Mouse (Mus musculus): ENCODE results near the gene Ap1s3. TPM values are rescaled to one million over a fixed set of nuclear protein-coding genes. Genes with fewer than 3 reads are reported as not detected.
"Not testable (repeated sequence)": the region's sequence is repeated elsewhere in the genome, so short reads cannot be mapped to it uniquely, and the experiment has no call there.

Ap1s3 gene
- polyA plus RNA-seq, 1 experiment from 2014 or later: 0.16 TPM

- no peak overlapping the region for H3K9ac ChIP-seq (ENCODE audit: low read depth, low read length)
- WGBS: 92% methylated on average over 5 of the region's 5 CpGs
- H3K9me3 ChIP-seq (replicated peaks; ENCODE audit: control insufficient read depth, low read length, poor library complexity, severe bottlenecking): no peaks in the 10 kb centered on the region
- H3K27me3 ChIP-seq (ENCODE audit: control insufficient read depth, insufficient read depth, low read depth, low read length): no peaks in the 10 kb centered on the region
- H3K36me3 ChIP-seq (ENCODE audit: control insufficient read depth, insufficient read depth, low read length): no peaks in the 10 kb centered on the region
- no peaks in the 10 kb centered on the region for H3K4me1 ChIP-seq (ENCODE audit: control insufficient read depth, insufficient read depth, low read length)
- H3K4me2 ChIP-seq (ENCODE audit: low read length): no peak overlapping the region
- H3K4me3 ChIP-seq (ENCODE audit: low read depth, low read length): no peak overlapping the region
- H3K27ac ChIP-seq (ENCODE audit: low read length): no peak overlapping the region
- ATAC-seq: no peak
Observed at GRCm38 (mm10) chr1:79629726-79630125, 42.0 kb downstream of the Ap1s3 start.

GRCm38 (mm10) chr1:79626140-79626539 is 45.6 kb downstream of the Ap1s3 start:
- no peak overlapping the region for H3K27ac ChIP-seq (ENCODE audit: low read length)
- no peaks in the 10 kb centered on the region for H3K36me3 ChIP-seq (ENCODE audit: control insufficient read depth, insufficient read depth, low read length)
- no peaks in the 10 kb centered on the region for H3K27me3 ChIP-seq (ENCODE audit: control insufficient read depth, insufficient read depth, low read depth, low read length)
- no peaks in the 10 kb centered on the region for H3K9me3 ChIP-seq (replicated peaks; ENCODE audit: control insufficient read depth, low read length, poor library complexity, severe bottlenecking)
- ATAC-seq: no peak
- 59% methylated on average over 4 of the region's 4 CpGs for WGBS
- H3K4me3 ChIP-seq (ENCODE audit: low read depth, low read length): no peak overlapping the region
- no peak overlapping the region for H3K9ac ChIP-seq (ENCODE audit: low read depth, low read length)
- no peaks in the 10 kb centered on the region for H3K4me1 ChIP-seq (ENCODE audit: control insufficient read depth, insufficient read depth, low read length)
- no peak overlapping the region for H3K4me2 ChIP-seq (ENCODE audit: low read length)

GRCm38 (mm10) chr1:79619434-79619833 is 52.3 kb downstream of the Ap1s3 start:
- Histone ChIP-seq H3K9me3 (replicated peaks; ENCODE audit: control insufficient read depth, low read length, poor library complexity, severe bottlenecking) (no peaks in the 10 kb centered on the region; the same call in 1 of the 2 replicates), H3K36me3 (ENCODE audit: control insufficient read depth, insufficient read depth, low read length) (no peaks in the 10 kb centered on the region), H3K4me2 (ENCODE audit: low read length) (no peak overlapping the region), H3K9ac (ENCODE audit: low read depth, low read length) (no peak overlapping the region), H3K27me3 (ENCODE audit: control insufficient read depth, insufficient read depth, low read depth, low read length) (no peaks in the 10 kb centered on the region), H3K27ac (ENCODE audit: low read length) (no peak overlapping the region), H3K4me1 (ENCODE audit: control insufficient read depth, insufficient read depth, low read length) (no peaks in the 10 kb centered on the region), H3K4me3 (ENCODE audit: low read depth, low read length) (no peak overlapping the region)
- WGBS: 70% methylated on average over 2 of the region's 2 CpGs
- no peak for ATAC-seq

DNA sequence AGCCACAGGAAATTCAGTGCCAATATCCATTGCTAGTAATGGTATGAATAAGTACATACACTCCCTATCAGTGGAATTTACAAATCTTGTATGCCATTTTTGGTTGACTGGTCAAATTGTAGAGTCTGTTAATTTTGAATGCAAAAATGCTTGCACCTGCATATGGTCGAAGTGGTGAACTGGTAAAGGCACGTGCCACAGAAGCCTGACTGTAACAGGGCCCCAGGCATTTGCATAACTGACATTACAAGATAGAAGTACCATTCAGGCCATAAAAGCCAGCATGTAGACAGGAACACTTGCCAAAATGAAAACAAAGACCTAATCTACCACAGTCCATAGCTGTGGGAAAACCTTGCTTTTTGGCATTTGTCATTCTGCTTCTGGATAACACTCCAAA is 55.3 kb downstream of the Ap1s3 start:
- Histone ChIP-seq H3K9ac (ENCODE audit: low read depth, low read length) (no peak overlapping the region), H3K4me2 (ENCODE audit: low read length) (no peak overlapping the region), H3K27ac (ENCODE audit: low read length) (no peak overlapping the region), H3K4me1 (ENCODE audit: control insufficient read depth, insufficient read depth, low read length) (no peaks in the 10 kb centered on the region), H3K4me3 (ENCODE audit: low read depth, low read length) (no peak overlapping the region), H3K36me3 (ENCODE audit: control insufficient read depth, insufficient read depth, low read length) (no peaks in the 10 kb centered on the region), H3K27me3 (ENCODE audit: control insufficient read depth, insufficient read depth, low read depth, low read length) (no peaks in the 10 kb centered on the region), H3K9me3 (replicated peaks; ENCODE audit: control insufficient read depth, low read length, poor library complexity, severe bottlenecking) (no peaks in the 10 kb centered on the region; the same call in 1 of the 2 replicates)
- 72% methylated on average over 2 of the region's 2 CpGs for WGBS
- ATAC-seq: no peak

- no peaks in the 10 kb centered on the region; the same call in 1 of the 2 replicates for H3K9me3 ChIP-seq (replicated peaks; ENCODE audit: control insufficient read depth, low read length, poor library complexity, severe bottlenecking)
- no peak for ATAC-seq
- H3K4me2 ChIP-seq (ENCODE audit: low read length): no peak overlapping the region
- no peak overlapping the region for H3K9ac ChIP-seq (ENCODE audit: low read depth, low read length)
- no peak overlapping the region for H3K27ac ChIP-seq (ENCODE audit: low read length)
- no peaks in the 10 kb centered on the region for H3K4me1 ChIP-seq (ENCODE audit: control insufficient read depth, insufficient read depth, low read length)
- no peaks in the 10 kb centered on the region for H3K36me3 ChIP-seq (ENCODE audit: control insufficient read depth, insufficient read depth, low read length)
- 97% methylated on average over 6 of the region's 6 CpGs for WGBS
- H3K4me3 ChIP-seq (ENCODE audit: low read depth, low read length): no peak overlapping the region
- H3K27me3 ChIP-seq (ENCODE audit: control insufficient read depth, insufficient read depth, low read depth, low read length): no peaks in the 10 kb centered on the region
Observed at GRCm38 (mm10) chr1:79614456-79614855, 57.3 kb downstream of the Ap1s3 start.

DNA sequence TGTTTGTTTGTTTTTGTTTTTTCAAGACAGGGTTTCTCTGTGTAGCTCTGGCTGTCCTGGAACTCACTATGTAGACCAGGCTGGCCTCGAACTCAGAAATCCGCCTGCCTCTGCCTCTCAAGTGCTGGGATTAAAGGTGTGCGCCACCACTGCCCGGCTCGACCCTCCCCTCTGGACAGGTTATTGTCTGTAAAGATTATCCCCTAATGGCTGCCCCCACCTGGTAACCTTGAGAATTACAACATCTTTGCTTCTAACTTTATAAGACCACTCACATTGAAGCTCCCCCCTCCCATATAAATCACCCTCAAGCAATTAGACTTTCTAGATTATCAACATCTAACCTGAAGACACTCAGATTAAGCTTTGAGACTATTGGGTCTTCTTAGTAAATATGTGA is 60.5 kb downstream of the Ap1s3 start:
- H3K9me3 ChIP-seq (replicated peaks; ENCODE audit: control insufficient read depth, low read length, poor library complexity, severe bottlenecking); H3K27ac ChIP-seq (ENCODE audit: low read length); H3K4me3 ChIP-seq (ENCODE audit: low read depth, low read length); H3K36me3 ChIP-seq (ENCODE audit: control insufficient read depth, insufficient read depth, low read length); H3K4me2 ChIP-seq (ENCODE audit: low read length); H3K27me3 ChIP-seq (ENCODE audit: control insufficient read depth, insufficient read depth, low read depth, low read length); ATAC-seq; H3K4me1 ChIP-seq (ENCODE audit: control insufficient read depth, insufficient read depth, low read length); H3K9ac ChIP-seq (ENCODE audit: low read depth, low read length): not testable (repeated sequence)
- WGBS: 92% methylated on average over 5 of the region's 5 CpGs

DNA sequence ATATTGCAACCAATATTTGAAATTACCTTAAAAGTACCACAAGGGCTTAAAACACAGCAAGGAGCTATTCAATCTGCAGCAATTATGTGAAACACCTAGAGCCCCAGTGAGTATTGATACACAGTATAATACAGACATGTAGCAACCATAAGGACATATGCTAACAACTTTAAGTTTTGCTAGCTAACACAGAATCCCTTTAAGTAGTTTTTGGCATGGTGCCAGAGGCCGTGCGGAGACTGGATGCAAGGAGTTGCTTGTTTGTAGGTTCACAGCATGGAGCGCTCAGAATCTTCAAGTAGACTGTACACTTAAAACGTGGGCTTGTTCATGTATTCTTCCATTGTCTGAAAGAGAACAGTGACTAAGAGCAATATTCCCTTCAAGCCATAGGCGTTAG is 62.9 kb downstream of the Ap1s3 start:
- H3K27me3 ChIP-seq (ENCODE audit: control insufficient read depth, insufficient read depth, low read depth, low read length); H3K9ac ChIP-seq (ENCODE audit: low read depth, low read length); H3K36me3 ChIP-seq (ENCODE audit: control insufficient read depth, insufficient read depth, low read length); H3K9me3 ChIP-seq (replicated peaks; ENCODE audit: control insufficient read depth, low read length, poor library complexity, severe bottlenecking); H3K4me3 ChIP-seq (ENCODE audit: low read depth, low read length); ATAC-seq; H3K4me2 ChIP-seq (ENCODE audit: low read length); H3K27ac ChIP-seq (ENCODE audit: low read length); H3K4me1 ChIP-seq (ENCODE audit: control insufficient read depth, insufficient read depth, low read length): not testable (repeated sequence)
- 37% methylated on average over 5 of the region's 5 CpGs for WGBS

GRCm38 (mm10) chr1:79602500-79602899 is 69.3 kb downstream of the Ap1s3 start:
- 32% methylated on average over 2 of the region's 2 CpGs for whole genome bisulfite sequencing
- ATAC-seq: no peak
- Histone ChIP-seq H3K9ac (ENCODE audit: low read depth, low read length) (no peak overlapping the region), H3K36me3 (ENCODE audit: control insufficient read depth, insufficient read depth, low read length) (no peaks in the 10 kb centered on the region), H3K4me2 (ENCODE audit: low read length) (no peak overlapping the region), H3K9me3 (replicated peaks; ENCODE audit: control insufficient read depth, low read length, poor library complexity, severe bottlenecking) (no peaks in the 10 kb centered on the region), H3K4me3 (ENCODE audit: low read depth, low read length) (no peak overlapping the region), H3K4me1 (ENCODE audit: control insufficient read depth, insufficient read depth, low read length) (0 out of 2 replicates have a peak, but pooled peaks cover 9% of the 10 kb centered on the region), H3K27ac (ENCODE audit: low read length) (no peak overlapping the region), H3K27me3 (ENCODE audit: control insufficient read depth, insufficient read depth, low read depth, low read length) (no peaks in the 10 kb centered on the region)

- peak overlapping the region; percentile 60; the same call in 1 of the 2 replicates for H3K27ac ChIP-seq (ENCODE audit: low read length)
- no peaks in the 10 kb centered on the region for H3K9me3 ChIP-seq (replicated peaks; ENCODE audit: control insufficient read depth, low read length, poor library complexity, severe bottlenecking)
- 23% methylated on average over 5 of the region's 5 CpGs for WGBS
- no peak overlapping the region for H3K4me3 ChIP-seq (ENCODE audit: low read depth, low read length)
- H3K4me2 ChIP-seq (ENCODE audit: low read length): no peak overlapping the region
- no peaks in the 10 kb centered on the region for H3K36me3 ChIP-seq (ENCODE audit: control insufficient read depth, insufficient read depth, low read length)
- 0 out of 2 replicates have a peak, but pooled peaks cover 9% of the 10 kb centered on the region for H3K4me1 ChIP-seq (ENCODE audit: control insufficient read depth, insufficient read depth, low read length)
- no peaks in the 10 kb centered on the region for H3K27me3 ChIP-seq (ENCODE audit: control insufficient read depth, insufficient read depth, low read depth, low read length)
- ATAC-seq: peak; percentile 93
- H3K9ac ChIP-seq (ENCODE audit: low read depth, low read length): no peak overlapping the region
Observed at GRCm38 (mm10) chr1:79598385-79599178, 73.2 kb downstream of the Ap1s3 start.

Measured in midbrain, embryonic 16.5 days (tissue).